Mouse (Mus musculus): ENCODE measurements around the gene Kmt2b. TPM values are rescaled to one million over a fixed set of nuclear protein-coding genes. Genes with fewer than 3 reads are reported as not detected.

The Kmt2b gene
- polyA plus RNA-seq, 1 experiment from 2014 or later, result 13.6 TPM

GRCm38 (mm10) chr7:30564970-30565571 lies 23.5 kb downstream of the Kmt2b start, which contains the start of gene Igflr1:
Gene Igflr1 (plus strand): TSS chr7:30565427.
- Histone ChIP-seq H3K9ac (replicated peaks; ENCODE audit: low read depth, low read length) (no peak within 1 kb of the TSS), H3K9me3 (ENCODE audit: control insufficient read depth, low read length) (no peaks in the 10 kb centered on the region), H3K4me2 (ENCODE audit: low read depth, low read length) (peak within 1 kb of the TSS; percentile 54; the same call in 1 of the 2 replicates), H3K36me3 (ENCODE audit: control insufficient read depth, insufficient read depth, low read length) (peaks cover 37% of the 10 kb centered on the region), H3K4me3 (ENCODE audit: low read depth, low read length) (no peak within 1 kb of the TSS), H3K4me1 (ENCODE audit: control insufficient read depth, insufficient read depth, low read length) (peaks cover 7% of the 10 kb centered on the region), H3K27ac (ENCODE audit: low read depth, low read length) (no peak within 1 kb of the TSS), H3K27me3 (ENCODE audit: control insufficient read depth, insufficient read depth, low read length) (no peaks in the 10 kb centered on the region)
- WGBS, result 96% methylated on average over 12 of the region's 12 CpGs
- ATAC-seq (ENCODE audit: low read depth), result no peak

- Histone ChIP-seq H3K27ac (ENCODE audit: low read depth, low read length) (peak overlapping the region; percentile 90), H3K4me2 (ENCODE audit: low read depth, low read length) (peak overlapping the region; percentile 54), H3K4me1 (ENCODE audit: control insufficient read depth, insufficient read depth, low read length) (peaks cover 7% of the 10 kb centered on the region), H3K36me3 (ENCODE audit: control insufficient read depth, insufficient read depth, low read length) (peaks cover 26% of the 10 kb centered on the region), H3K27me3 (ENCODE audit: control insufficient read depth, insufficient read depth, low read length) (no peaks in the 10 kb centered on the region), H3K9me3 (ENCODE audit: control insufficient read depth, low read length) (no peaks in the 10 kb centered on the region), H3K4me3 (ENCODE audit: low read depth, low read length) (peak overlapping the region; percentile 78), H3K9ac (replicated peaks; ENCODE audit: low read depth, low read length) (no peak overlapping the region; the same call in 1 of the 2 replicates)
- WGBS, result 20% methylated on average over 6 of the region's 6 CpGs
- no peak for ATAC-seq (ENCODE audit: low read depth)
Measured at GRCm38 (mm10) chr7:30563906-30564280, 24.6 kb downstream of the Kmt2b start.

DNA sequence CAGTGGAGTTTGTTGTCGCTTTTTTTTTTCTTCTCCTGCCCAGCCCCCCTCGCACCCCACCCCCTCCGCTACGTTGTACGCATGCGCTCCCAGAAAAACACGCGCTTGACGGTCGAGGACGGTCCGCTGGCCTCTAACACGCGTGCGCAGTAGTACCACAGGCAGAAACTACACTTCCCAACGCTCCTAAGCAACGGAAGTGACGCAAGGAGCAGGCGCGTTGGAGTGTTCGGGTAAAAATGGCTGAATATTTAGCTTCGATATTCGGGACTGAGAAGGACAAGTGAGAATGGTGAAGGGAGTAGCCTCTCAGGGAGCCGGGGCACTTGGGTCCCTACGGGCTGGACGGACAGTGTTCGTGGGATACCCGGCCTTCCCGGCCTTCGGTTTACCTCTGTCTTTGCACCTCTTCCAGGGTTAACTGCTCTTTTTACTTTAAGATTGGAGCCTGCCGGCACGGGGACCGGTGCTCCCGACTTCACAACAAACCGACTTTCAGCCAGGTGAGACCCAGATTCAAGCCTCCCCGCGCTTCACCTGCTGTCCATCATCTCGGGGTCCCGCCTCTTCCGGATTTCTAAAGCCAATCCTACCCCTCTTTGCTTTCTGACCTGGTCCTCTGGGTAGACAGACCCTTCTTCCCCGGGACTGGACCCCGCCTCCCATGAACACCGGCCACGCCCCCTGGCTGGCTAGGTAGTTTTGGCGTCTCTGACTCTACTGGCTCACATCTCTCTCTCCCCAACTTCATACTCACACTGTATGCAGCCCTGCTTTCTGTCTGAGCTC lies 25.2 kb downstream of the Kmt2b start, which contains the start of the genes U2af1l4, Gm49396 and Psenen:
Gene U2af1l4 (plus strand): TSS at position 185 of the 789 bp plus-strand sequence.
Gene Gm49396 (plus strand): TSS at position 228 of the 789 bp plus-strand sequence.
Gene Psenen (minus strand): TSS at position 511 of the 789 bp plus-strand sequence.
- WGBS, result under 1% methylated on average over 45 of the region's 45 CpGs

GRCm38 (mm10) chr7:30562526-30563116 lies 25.9 kb downstream of the Kmt2b start:
- peak overlapping the region; percentile 78 for H3K4me3 ChIP-seq (ENCODE audit: low read depth, low read length)
- peak overlapping the region; percentile 69 for H3K4me2 ChIP-seq (ENCODE audit: low read depth, low read length)
- 1% methylated on average over 27 of the region's 27 CpGs for WGBS
- H3K9ac ChIP-seq (replicated peaks; ENCODE audit: low read depth, low read length), result peak overlapping the region; percentile 70
- no peaks in the 10 kb centered on the region for H3K27me3 ChIP-seq (ENCODE audit: control insufficient read depth, insufficient read depth, low read length)
- 0 out of 2 replicates have a peak overlapping the region, but pooled peaks have one; percentile 10 for H3K27ac ChIP-seq (ENCODE audit: low read depth, low read length)
- H3K9me3 ChIP-seq (ENCODE audit: control insufficient read depth, low read length), result no peaks in the 10 kb centered on the region
- peaks cover 12% of the 10 kb centered on the region for H3K4me1 ChIP-seq (ENCODE audit: control insufficient read depth, insufficient read depth, low read length)
- ATAC-seq (ENCODE audit: low read depth), result 0 out of 2 replicates have a peak, but pooled peaks have one; percentile 1
- peaks cover 16% of the 10 kb centered on the region for H3K36me3 ChIP-seq (ENCODE audit: control insufficient read depth, insufficient read depth, low read length)

More for the DNA sequence above, 25.2 kb downstream of the Kmt2b start, which contains the start of the genes U2af1l4, Gm49396 and Psenen:
- Histone ChIP-seq H3K9ac (replicated peaks; ENCODE audit: low read depth, low read length) (peak within 1 kb of the TSS; percentile 70), H3K36me3 (ENCODE audit: control insufficient read depth, insufficient read depth, low read length) (peaks cover 20% of the 10 kb centered on the region), H3K9me3 (ENCODE audit: control insufficient read depth, low read length) (no peaks in the 10 kb centered on the region), H3K4me1 (ENCODE audit: control insufficient read depth, insufficient read depth, low read length) (peaks cover 12% of the 10 kb centered on the region), H3K4me3 (ENCODE audit: low read depth, low read length) (peak within 1 kb of the TSS; percentile 78), H3K27ac (ENCODE audit: low read depth, low read length) (peak within 1 kb of the TSS; percentile 90), H3K4me2 (ENCODE audit: low read depth, low read length) (peak within 1 kb of the TSS; percentile 69), H3K27me3 (ENCODE audit: control insufficient read depth, insufficient read depth, low read length) (no peaks in the 10 kb centered on the region)
- ATAC-seq (ENCODE audit: low read depth), result peak; percentile 86

DNA sequence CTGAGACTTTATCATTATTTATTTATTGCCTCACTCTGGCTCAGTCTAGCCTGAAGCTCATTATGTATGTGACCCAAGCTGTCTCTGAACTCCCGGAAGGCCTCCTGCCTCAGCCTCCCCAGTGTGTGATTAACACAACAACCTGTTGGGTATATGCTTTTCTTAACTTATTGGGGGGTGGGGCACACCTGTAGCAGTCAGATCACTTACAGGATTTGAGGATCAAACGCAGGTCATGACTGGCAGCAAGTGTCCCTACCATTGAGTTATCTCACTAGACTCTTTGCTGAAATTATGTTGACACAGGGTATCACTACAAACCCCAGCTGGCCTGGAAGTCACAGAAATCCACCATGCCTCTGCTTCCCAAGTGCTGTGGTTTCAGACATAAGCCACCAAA lies 28.2 kb downstream of the Kmt2b start:
- H3K36me3 ChIP-seq (ENCODE audit: control insufficient read depth, insufficient read depth, low read length), result peaks cover 15% of the 10 kb centered on the region; the same call in 1 of the 2 replicates
- H3K4me1 ChIP-seq (ENCODE audit: control insufficient read depth, insufficient read depth, low read length), result peaks cover 12% of the 10 kb centered on the region
- WGBS, result 73% methylated on average over 2 of the region's 2 CpGs
- H3K27me3 ChIP-seq (ENCODE audit: control insufficient read depth, insufficient read depth, low read length), result no peaks in the 10 kb centered on the region
- H3K9ac ChIP-seq (replicated peaks; ENCODE audit: low read depth, low read length), result no peak overlapping the region
- no peak for ATAC-seq (ENCODE audit: low read depth)
- no peaks in the 10 kb centered on the region for H3K9me3 ChIP-seq (ENCODE audit: control insufficient read depth, low read length)
- H3K27ac ChIP-seq (ENCODE audit: low read depth, low read length), result no peak overlapping the region
- H3K4me2 ChIP-seq (ENCODE audit: low read depth, low read length), result peak overlapping the region; percentile 39; the same call in 1 of the 2 replicates
- H3K4me3 ChIP-seq (ENCODE audit: low read depth, low read length), result no peak overlapping the region

- under 1% methylated on average over 20 of the region's 20 CpGs for WGBS
- Histone ChIP-seq H3K36me3 (ENCODE audit: control insufficient read depth, insufficient read depth, low read length) (peaks cover 23% of the 10 kb centered on the region; the same call in 1 of the 2 replicates), H3K4me2 (ENCODE audit: low read depth, low read length) (peak within 1 kb of the TSS; percentile 87), H3K9me3 (ENCODE audit: control insufficient read depth, low read length) (no peaks in the 10 kb centered on the region), H3K27ac (ENCODE audit: low read depth, low read length) (peak within 1 kb of the TSS; percentile 18; the same call in 1 of the 2 replicates), H3K4me1 (ENCODE audit: control insufficient read depth, insufficient read depth, low read length) (peaks cover 12% of the 10 kb centered on the region), H3K9ac (replicated peaks; ENCODE audit: low read depth, low read length) (peak within 1 kb of the TSS; percentile 62), H3K4me3 (ENCODE audit: low read depth, low read length) (peak within 1 kb of the TSS; percentile 52), H3K27me3 (ENCODE audit: control insufficient read depth, insufficient read depth, low read length) (no peaks in the 10 kb centered on the region)
- ATAC-seq (ENCODE audit: low read depth), result peak; percentile 89
Measured at GRCm38 (mm10) chr7:30559443-30559954, 29.0 kb downstream of the Kmt2b start, which contains the start of gene Lin37. Gene Lin37 (minus strand): TSS chr7:30559838.

GRCm38 (mm10) chr7:30558656-30559442 lies 29.7 kb downstream of the Kmt2b start:
- WGBS, result 13% methylated on average over 12 of the region's 12 CpGs
- ATAC-seq (ENCODE audit: low read depth), result no peak; the same call in 1 of the 2 replicates
- peaks cover 6% of the 10 kb centered on the region for H3K4me1 ChIP-seq (ENCODE audit: control insufficient read depth, insufficient read depth, low read length)
- peak overlapping the region; percentile 16; the same call in 1 of the 2 replicates for H3K27ac ChIP-seq (ENCODE audit: low read depth, low read length)
- H3K4me3 ChIP-seq (ENCODE audit: low read depth, low read length), result peak overlapping the region; percentile 52
- peak overlapping the region; percentile 87 for H3K4me2 ChIP-seq (ENCODE audit: low read depth, low read length)
- peaks cover 27% of the 10 kb centered on the region; the same call in 1 of the 2 replicates for H3K36me3 ChIP-seq (ENCODE audit: control insufficient read depth, insufficient read depth, low read length)
- peak overlapping the region; percentile 62 for H3K9ac ChIP-seq (replicated peaks; ENCODE audit: low read depth, low read length)
- no peaks in the 10 kb centered on the region for H3K9me3 ChIP-seq (ENCODE audit: control insufficient read depth, low read length)
- no peaks in the 10 kb centered on the region for H3K27me3 ChIP-seq (ENCODE audit: control insufficient read depth, insufficient read depth, low read length)

All from neural tube, embryonic 14.5 days (tissue).